Mouse (Mus musculus) inflammation-experienced regulatory T-cells, adult 16 weeks (primary cell): ENCODE data around the gene Arhgef3. TPM values are rescaled to one million over a fixed set of nuclear protein-coding genes. Genes with fewer than 3 reads are reported as not detected.

Source experiments
- polyA plus RNA-seq: library from polyadenylated mRNA; unstranded; fragments of 100-300 nt; shearing (Covaris generic); gene quantifications from one replicate; pipeline ENCODE4 v1.2.1, GENCODE M21; 2017

The Arhgef3 gene
- 377 TPM for polyA plus RNA-seq

DNA sequence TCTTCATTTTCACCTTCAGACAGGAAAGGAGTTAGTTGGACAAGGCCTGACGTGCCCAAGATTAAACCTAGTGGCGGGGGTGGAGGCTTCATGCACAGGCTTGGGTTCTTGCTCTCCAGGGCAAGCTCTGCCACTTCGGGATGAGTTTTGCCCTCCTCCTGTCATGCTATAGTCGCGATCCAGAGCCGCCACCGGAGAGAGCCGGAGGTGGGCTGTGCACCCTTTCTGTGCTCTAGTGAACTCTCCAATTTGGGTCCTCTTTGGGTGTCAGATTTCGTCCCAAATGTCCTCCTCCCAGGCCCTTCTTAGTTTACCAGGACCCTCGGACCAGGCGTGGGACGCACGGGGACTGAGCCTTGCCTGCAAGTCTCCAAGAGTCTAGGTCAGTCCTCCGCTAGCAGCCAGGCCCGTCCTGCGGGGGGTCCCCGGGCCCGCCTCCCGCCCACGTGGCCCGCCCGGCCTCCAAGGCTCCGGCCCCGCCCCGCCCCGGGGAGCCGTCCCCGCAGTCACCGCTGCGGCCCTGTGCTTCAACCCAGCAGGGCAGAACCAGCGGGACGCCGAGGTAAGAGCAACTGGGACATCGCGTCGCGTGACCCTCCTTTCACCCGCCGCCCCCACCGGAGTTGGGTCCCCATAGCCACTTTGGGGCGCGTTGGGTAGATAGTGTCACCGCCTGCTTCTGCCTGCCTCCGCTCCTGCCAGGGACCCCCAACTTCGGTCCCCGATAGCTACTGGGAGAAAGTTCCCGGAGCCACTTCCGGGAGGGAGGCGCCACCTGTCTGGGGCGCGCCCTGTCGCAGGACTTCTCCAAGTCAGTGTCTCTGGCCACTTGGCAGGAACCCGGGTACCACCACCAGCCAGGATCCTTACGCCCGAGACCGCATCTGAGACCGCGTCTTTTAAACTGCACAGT, at the start of gene Arhgef3:
Gene Arhgef3 (plus strand): TSS at position 538 of the 913 bp plus-strand sequence.

DNA sequence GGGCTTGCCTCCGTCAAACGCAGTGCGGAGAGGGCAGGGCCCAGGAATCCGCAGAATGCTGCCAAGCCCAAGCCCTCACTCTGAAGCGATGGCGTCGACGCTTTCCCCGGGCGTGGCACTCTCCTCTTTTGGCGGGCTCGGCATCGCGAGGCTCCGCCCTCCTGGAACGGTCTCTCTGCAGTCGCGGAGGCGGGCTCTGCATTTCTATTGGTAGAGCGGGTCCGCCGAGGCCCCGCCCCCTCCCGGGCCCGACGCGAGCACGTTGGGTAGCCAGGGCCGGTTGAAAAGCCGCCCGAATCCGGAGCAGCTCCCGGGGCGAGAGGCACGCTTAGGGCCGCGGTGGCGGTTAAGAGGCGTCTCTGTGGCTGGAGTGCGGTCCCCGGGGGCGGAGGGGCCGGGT, 313.9 kb downstream of the Arhgef3 start, which contains the start of gene Fam208a:
Gene Fam208a (plus strand): TSS at position 262 of the 400 bp plus-strand sequence.

Other genes starting within 250 kb of the Arhgef3 start
- gene Asb14, start 220.3 kb upstream of the Arhgef3 start, polyA plus RNA-seq, result 0.34 TPM
- 50.3 TPM for gene Appl1, start 143.7 kb upstream of the Arhgef3 start, polyA plus RNA-seq
- gene Hesx1, start 120.5 kb upstream of the Arhgef3 start, polyA plus RNA-seq, result 2.1 TPM
- 0.49 TPM for gene Il17rd, start 76.0 kb upstream of the Arhgef3 start, polyA plus RNA-seq